Mouse (Mus musculus) splenic B cell, adult 2 months (primary cell): ENCODE measurements around the gene Accsl.

Source experiments
- DNase-seq: peaks from one replicate; pipeline ENCODE4 v3.0.0-alpha.2; 2011; ENCODE audit warnings: low read depth, low spot score
- H3K27me3 ChIP-seq: 2 replicates; pipeline ENCODE4 v1.6.1; 2012; ENCODE audit warnings: mild to moderate bottlenecking, low read length, moderate library complexity, mixed read lengths; ENCODE audit not compliant: control insufficient read depth, poor library complexity, insufficient read depth, severe bottlenecking
- H3K36me3 ChIP-seq: 2 replicates; pipeline ENCODE4 v1.6.1; 2012; ENCODE audit warnings: mild to moderate bottlenecking, low read length, moderate library complexity, mixed read lengths; ENCODE audit not compliant: control insufficient read depth, poor library complexity, insufficient read depth, severe bottlenecking

The Accsl gene

GRCm38 (mm10) chr2:93851303-93851702, 17.7 kb downstream of the Accsl start:
- Histone ChIP-seq H3K36me3 (no peaks in the 10 kb centered on the region), H3K27me3 (no peaks in the 10 kb centered on the region)
- no peak for DNase-seq

- Histone ChIP-seq H3K27me3 (no peaks in the 10 kb centered on the region), H3K36me3 (no peaks in the 10 kb centered on the region; the same call in 1 of the 2 replicates)
- peak; percentile 39 for DNase-seq
Measured at GRCm38 (mm10) chr2:93850317-93850944, 18.5 kb downstream of the Accsl start.

DNA sequence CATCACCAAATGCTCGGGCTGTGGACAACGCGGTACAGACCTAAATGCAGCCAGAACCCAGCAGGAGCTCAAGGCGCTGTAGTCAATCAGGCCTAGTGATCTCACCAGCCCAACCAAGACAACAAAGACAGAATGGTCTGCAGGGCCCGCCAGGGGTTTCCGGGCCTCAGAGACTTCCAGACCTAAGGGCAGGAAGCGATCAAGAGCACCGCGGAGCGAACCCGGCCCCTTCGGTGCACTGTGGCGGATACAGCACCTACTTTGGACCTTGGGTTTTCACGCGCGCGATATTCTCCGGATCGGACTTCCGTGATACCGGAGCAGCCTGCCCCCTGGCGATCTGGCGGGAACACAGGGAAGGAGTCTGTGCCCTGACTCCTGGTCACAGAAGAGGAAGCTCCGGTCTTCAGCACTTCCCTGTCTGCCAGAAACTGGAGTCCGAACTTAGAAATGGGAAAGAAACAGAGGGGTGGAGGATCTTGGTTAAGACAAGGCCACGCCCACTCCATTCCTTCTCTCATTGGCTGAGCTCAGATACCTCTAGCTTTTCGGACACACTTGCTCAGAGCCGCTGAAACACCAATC, 19.4 kb downstream of the Accsl start, which contains the start of gene Accs:
Accs (minus strand) TSS at position 439 of the 585 bp plus-strand sequence.
- Histone ChIP-seq H3K27me3 (no peaks in the 10 kb centered on the region), H3K36me3 (no peaks in the 10 kb centered on the region; the same call in 1 of the 2 replicates)
- peak; percentile 69 for DNase-seq

DNA sequence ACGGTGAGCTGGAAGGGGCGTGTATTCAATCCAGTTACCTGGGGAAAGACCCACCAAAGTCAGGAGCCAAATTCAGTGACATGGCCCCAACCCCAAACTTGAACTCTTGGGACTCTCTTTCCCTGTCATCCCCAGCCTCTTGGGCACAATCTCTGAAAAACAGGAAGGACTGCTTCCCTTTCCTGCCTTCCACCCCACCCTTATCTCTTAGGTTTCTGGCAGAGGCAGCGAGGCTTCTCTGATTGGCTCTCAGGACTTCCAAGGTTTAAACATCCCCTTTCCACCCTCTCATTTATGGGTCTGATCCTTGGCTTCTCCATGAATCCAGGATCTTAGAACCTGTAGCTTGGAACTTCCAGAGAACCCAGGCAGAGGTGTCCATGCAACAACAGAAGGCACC, 27.6 kb downstream of the Accsl start:
- DNase-seq = no peak
- no peaks in the 10 kb centered on the region for H3K27me3 ChIP-seq
- no peaks in the 10 kb centered on the region; the same call in none of the 2 replicates for H3K36me3 ChIP-seq

DNA sequence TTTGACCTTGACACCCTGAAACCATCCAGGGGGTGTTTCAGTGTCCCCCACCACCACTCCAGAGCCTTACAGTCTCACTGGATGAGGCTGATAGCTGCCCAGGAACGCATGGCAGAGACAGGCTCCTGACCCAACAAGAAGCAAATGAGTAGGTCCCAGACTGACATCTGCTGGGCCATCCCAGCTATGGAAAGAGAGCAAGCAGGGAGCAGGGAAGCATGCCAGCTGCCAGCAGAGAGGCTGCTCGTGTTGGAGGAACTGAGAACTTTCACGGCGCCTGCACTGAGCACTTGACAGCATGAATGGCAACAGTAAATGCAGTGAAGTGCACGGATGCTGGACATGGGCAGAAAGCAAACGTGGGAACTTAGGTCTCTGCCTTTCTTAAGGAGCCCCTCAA, 28.8 kb downstream of the Accsl start:
- no peak for DNase-seq
- no peaks in the 10 kb centered on the region for H3K27me3 ChIP-seq
- no peaks in the 10 kb centered on the region; the same call in 1 of the 2 replicates for H3K36me3 ChIP-seq

GRCm38 (mm10) chr2:93838931-93839330, 30.0 kb downstream of the Accsl start:
- no peak for DNase-seq
- Histone ChIP-seq H3K36me3 (no peaks in the 10 kb centered on the region; the same call in 1 of the 2 replicates), H3K27me3 (no peaks in the 10 kb centered on the region)

- no peak for DNase-seq
- Histone ChIP-seq H3K27me3 (no peaks in the 10 kb centered on the region), H3K36me3 (no peaks in the 10 kb centered on the region; the same call in 1 of the 2 replicates)
Measured at GRCm38 (mm10) chr2:93836232-93836785, 32.6 kb downstream of the Accsl start.

DNA sequence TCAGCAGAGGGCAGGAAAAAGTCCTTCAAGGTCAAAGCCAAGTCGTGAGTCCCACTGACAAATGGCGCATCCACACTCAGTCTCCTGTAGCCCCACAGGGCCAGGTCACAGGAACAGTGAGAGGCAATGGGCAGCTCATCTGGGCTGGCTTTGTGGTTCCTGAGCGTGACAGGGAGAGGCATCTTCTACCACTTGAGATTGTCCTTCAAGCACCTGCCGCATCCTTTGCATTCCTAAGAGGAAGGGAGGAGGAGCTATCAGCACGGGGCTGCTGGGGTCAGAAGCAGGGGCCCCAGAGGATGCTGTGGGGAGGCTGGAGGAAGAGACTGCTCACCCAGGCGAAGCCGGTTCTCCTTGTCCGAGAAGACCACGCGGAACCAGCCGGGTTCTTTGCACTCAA, 33.4 kb downstream of the Accsl start:
- no peaks in the 10 kb centered on the region for H3K27me3 ChIP-seq
- no peaks in the 10 kb centered on the region for H3K36me3 ChIP-seq
- DNase-seq = no peak

- Histone ChIP-seq H3K27me3 (no peaks in the 10 kb centered on the region), H3K36me3 (no peaks in the 10 kb centered on the region)
- DNase-seq = peak; percentile 96
Measured at GRCm38 (mm10) chr2:93823519-93823918, 45.4 kb downstream of the Accsl start.

DNA sequence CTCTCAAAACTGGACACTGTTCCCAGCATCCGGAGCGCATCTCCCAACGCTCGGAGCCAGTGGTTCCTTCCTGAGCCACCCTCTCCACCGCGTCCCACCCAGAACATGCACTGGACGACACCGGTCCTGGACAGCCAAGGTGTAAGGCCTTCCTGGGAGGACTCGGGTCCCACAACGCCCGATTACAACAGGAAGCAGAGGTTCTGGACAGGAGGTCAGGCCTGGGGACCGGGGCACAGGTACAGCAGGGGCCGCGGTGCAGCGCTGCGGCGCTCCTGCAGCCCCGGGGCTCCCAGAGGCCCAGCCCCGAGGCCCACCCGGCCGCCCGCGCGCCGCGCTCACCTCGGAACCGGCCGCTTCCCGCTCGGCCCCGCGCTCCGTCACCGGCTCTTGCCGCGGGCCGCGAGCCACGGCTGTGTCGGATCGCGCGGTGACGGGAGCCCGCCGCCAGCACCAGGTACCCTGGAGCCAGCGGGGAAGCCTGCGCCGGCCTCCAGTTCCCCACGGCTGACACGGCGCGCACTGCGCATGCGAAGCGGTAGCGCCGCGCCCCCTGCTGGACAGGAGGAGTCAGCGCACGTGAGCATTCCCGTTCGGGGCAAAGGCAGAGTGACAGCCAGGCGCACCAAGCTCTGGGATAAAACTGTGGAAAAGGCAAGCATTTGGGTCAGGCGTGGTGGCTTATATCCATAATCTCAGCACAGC, 46.8 kb downstream of the Accsl start, which contains the start of gene Ext2:
Ext2 (minus strand) TSS at position 524 of the 705 bp plus-strand sequence.
- peak; percentile 89 for DNase-seq
- H3K27me3 ChIP-seq = no peaks in the 10 kb centered on the region
- H3K36me3 ChIP-seq = no peaks in the 10 kb centered on the region

DNA sequence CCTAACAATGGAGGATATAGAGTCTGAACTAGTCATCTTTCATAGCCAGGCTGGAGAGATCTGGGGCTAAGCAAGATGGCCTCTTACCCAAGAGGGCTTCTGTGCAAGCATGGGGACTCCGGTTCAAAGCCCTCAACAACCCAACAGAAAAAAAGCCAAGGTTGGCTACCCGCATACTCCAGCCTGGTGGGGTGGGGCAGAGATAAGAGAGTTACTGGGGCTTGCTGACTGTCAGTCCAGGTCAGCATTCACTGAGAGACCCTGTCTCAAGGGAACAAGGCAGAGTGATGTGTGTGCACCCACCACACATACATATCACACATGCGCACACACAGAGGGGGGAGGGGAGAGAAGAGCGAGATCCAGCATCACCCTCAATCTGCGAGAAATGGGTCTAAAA, 51.2 kb downstream of the Accsl start:
- H3K27me3 ChIP-seq = no peaks in the 10 kb centered on the region
- peaks cover 6% of the 10 kb centered on the region for H3K36me3 ChIP-seq
- DNase-seq = no peak

DNA sequence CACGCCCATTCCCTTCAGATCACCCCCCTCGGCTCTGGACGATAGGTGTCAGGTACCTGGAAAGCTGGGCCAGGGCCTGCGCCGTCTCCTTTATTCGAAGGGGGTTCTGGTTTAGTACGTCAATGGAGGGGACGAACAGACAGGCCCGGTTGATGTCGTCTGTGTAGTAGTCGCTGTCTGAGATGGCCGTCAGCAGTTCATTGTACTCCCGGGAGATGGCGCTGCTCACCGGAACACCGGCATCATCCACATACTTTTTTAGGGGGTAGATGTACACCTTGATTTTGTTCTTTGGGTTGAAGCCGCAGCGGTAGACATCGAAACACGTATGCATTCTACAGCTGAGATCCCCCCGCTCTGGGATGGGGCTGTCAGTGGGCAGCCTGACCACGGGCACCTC, 55.6 kb downstream of the Accsl start:
- Histone ChIP-seq H3K27me3 (no peaks in the 10 kb centered on the region), H3K36me3 (peaks cover 6% of the 10 kb centered on the region)
- no peak for DNase-seq

DNA sequence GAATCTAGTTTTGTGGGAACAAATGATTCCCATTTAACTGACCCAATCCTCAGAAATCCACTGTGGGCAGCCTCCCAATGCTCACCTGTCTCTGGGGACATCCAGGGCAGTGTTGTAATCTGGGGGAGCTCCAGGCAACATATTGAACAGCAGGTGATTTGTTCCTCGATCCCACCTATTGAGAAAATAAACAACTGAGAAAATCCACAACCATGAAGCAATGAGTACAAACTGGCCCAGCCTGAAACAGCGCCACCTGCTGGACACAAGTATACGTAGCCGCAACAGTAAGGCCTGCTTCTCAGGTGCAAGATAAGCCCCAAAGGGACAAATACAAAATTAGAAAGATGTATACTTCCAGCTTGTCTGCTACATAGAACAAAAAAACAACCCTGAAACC, 57.1 kb downstream of the Accsl start:
- Histone ChIP-seq H3K27me3 (no peaks in the 10 kb centered on the region), H3K36me3 (peaks cover 6% of the 10 kb centered on the region)
- DNase-seq = peak; percentile 79

GRCm38 (mm10) chr2:93809931-93810330, 59.0 kb downstream of the Accsl start:
- peaks cover 8% of the 10 kb centered on the region for H3K36me3 ChIP-seq
- DNase-seq = peak; percentile 54
- no peaks in the 10 kb centered on the region for H3K27me3 ChIP-seq

- Histone ChIP-seq H3K36me3 (peaks cover 4% of the 10 kb centered on the region), H3K27me3 (no peaks in the 10 kb centered on the region)
- no peak for DNase-seq
Measured at GRCm38 (mm10) chr2:93808071-93808470, 60.9 kb downstream of the Accsl start.
